Mouse (Mus musculus) embryonic facial prominence, embryonic 13.5 days (tissue): ENCODE measurements around the gene Pard3. TPM values are rescaled to one million over a fixed set of nuclear protein-coding genes. Genes with fewer than 3 reads are reported as not detected.

Source experiments
- ATAC-seq: fragments of 200-750 bp; cut with Nextera tagmentation; 2 replicates; pipeline ENCODE4 v1.8.0; 2017; ENCODE audit warnings: low read depth; ENCODE audit not compliant: insufficient number of reproducible peaks, insufficient read depth, low FRiP score, low TSS enrichment
- H3K27ac ChIP-seq: fragments of 300-500 bp; sonication (generic); 2 replicates; pipeline ENCODE4 v1.5.1; 2015; ENCODE audit warnings: moderate library complexity, mild to moderate bottlenecking, inconsistent platforms
- H3K27me3 ChIP-seq: fragments of 300-500 bp; sonication (generic); 2 replicates; pipeline ENCODE4 v1.6.1; 2015; ENCODE audit warnings: mild to moderate bottlenecking, inconsistent platforms
- H3K36me3 ChIP-seq: fragments of 300-500 bp; sonication (generic); 2 replicates; pipeline ENCODE4 v1.6.1; 2015; ENCODE audit warnings: mild to moderate bottlenecking, inconsistent platforms
- H3K4me1 ChIP-seq: fragments of 300-500 bp; sonication (generic); 2 replicates; pipeline ENCODE4 v1.6.1; 2015; ENCODE audit warnings: inconsistent platforms
- H3K4me2 ChIP-seq: fragments of 300-500 bp; sonication (generic); 2 replicates; pipeline ENCODE4 v1.6.1; 2015; ENCODE audit warnings: moderate library complexity, mild to moderate bottlenecking, inconsistent platforms
- H3K4me3 ChIP-seq: fragments of 300-500 bp; sonication (generic); 2 replicates; pipeline ENCODE4 v1.5.1; 2015; ENCODE audit warnings: mild to moderate bottlenecking, inconsistent platforms
- H3K9ac ChIP-seq: fragments of 300-500 bp; sonication (generic); 2 replicates; pipeline ENCODE4 v1.6.1; 2015; ENCODE audit warnings: mild to moderate bottlenecking, inconsistent platforms
- H3K9me3 ChIP-seq: fragments of 300-500 bp; sonication (generic); 2 replicates; pipeline ENCODE4 v1.6.1; 2016; ENCODE audit warnings: inconsistent platforms
- WGBS: fragments of 180-500 bp; shearing (Covaris S2); methylation state at CpG from one replicate; pipeline ENCODE4 v1.1.7; 2015; ENCODE audit warnings: mixed read lengths; 5-methylcytosine and 5-hydroxymethylcytosine counted together
- polyA plus RNA-seq: library from polyadenylated mRNA; unstranded; fragments of >200 nt; fragmentation: Nextera tagmentation; extraction: Ambion mirVana; gene quantifications from 2 replicates; pipeline ENCODE4 v1.2.1, GENCODE M21; 2015

Pard3 gene
- polyA plus RNA-seq, 1 experiment from 2014 or later = 35.6 TPM

DNA sequence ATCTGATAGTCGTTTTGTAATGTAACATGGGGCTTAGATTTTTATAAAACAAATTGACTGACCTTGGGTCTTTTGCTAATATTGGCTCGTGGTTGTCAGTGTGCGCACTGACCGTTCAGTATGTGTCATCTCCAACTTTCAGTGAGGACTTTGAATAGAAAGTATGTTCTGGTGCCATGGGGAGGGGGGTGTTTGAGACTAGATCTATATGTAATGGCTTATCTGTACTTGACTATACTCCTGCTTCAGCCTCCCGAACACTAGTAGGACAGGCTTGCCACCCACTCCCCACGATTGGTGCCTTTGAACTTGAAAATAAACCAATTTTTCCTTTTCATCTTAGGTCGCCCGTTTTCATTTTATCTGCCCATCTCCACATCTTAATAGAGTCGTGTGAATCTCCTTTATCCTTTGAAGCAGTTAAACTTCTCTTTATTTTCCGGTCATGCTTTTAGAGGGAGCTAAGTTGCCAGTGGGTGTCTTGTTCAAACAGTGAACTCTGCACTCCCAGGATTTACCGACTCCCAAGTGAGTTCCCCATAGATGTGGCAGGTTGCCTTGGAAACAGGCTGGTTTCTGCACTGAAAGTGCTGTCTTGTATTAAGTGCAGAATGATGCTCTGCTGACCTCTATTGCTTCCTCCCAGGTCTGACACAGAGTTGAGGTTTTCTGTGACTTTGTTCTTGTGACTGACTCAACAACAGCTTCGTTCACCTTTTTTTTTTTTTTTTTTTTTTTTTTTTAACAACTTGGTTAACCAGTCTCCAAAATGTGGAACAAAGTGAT, 204.7 kb downstream of the Pard3 start:
- H3K9ac ChIP-seq = no peak overlapping the region
- H3K4me1 ChIP-seq = peaks cover 14% of the 10 kb centered on the region; the same call in 1 of the 2 replicates
- no peaks in the 10 kb centered on the region for H3K9me3 ChIP-seq
- no peak overlapping the region for H3K27ac ChIP-seq
- ATAC-seq = no peak
- no peaks in the 10 kb centered on the region for H3K27me3 ChIP-seq
- H3K4me3 ChIP-seq = no peak overlapping the region
- no peak overlapping the region for H3K4me2 ChIP-seq
- H3K36me3 ChIP-seq = 0 out of 2 replicates have a peak, but pooled peaks cover 4% of the 10 kb centered on the region
- 60% methylated on average over 12 of the region's 12 CpGs for WGBS

DNA sequence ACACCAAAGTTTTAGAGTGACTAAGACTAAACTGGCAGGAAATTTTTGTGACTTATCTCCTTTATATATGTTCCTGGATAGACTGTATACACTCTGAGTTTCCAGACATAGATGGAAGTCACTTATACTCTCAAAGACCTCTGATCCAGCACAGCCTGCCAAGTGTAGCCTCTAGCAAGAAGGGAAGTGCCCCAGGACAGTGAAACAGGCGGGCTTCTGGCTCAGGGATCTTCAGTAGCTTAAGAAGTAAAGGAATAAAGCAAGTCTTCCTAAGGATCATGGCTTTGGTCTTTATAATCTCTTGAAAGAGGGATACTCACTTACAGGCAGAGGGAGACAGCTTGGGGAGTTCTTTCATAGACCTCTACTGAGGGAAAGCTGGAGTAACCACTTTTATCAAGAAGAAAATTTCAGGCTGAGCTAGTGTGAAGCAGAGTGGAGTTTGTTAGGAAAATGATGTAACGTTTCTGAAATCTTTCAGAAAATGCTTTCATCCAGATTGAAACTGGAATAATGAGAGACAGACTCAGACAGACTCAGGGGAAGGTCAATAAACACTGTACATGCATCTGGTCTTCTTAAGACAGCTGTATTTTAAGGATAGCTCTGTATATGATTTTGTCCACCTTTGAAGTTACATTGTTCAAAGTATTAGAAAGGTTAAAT, 205.5 kb downstream of the Pard3 start:
- H3K4me3 ChIP-seq = no peak overlapping the region
- H3K36me3 ChIP-seq = 0 out of 2 replicates have a peak, but pooled peaks cover 4% of the 10 kb centered on the region
- no peak for ATAC-seq
- peaks cover 11% of the 10 kb centered on the region; the same call in 1 of the 2 replicates for H3K4me1 ChIP-seq
- WGBS = 34% methylated on average over 2 of the region's 2 CpGs
- no peak overlapping the region for H3K27ac ChIP-seq
- no peaks in the 10 kb centered on the region for H3K27me3 ChIP-seq
- no peaks in the 10 kb centered on the region for H3K9me3 ChIP-seq
- H3K4me2 ChIP-seq = no peak overlapping the region
- H3K9ac ChIP-seq = no peak overlapping the region

DNA sequence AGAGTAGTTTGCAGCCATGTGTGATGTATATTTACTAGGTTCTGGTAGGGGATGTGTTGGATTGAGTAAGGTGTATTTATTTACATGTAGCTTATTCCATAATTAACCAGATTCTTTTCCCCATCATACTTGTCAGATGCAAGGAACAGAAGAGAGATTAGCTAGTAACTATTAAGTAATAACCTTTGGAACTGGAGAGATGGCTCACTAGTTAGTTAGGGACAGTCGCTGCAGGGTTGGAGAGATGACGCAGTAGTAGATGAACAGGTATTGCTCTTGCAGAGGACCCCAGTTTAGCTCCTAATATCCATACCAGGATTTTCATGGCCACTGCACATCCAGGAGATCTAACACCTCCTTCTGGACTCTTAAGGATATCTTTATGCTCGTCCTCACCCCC, 207.5 kb downstream of the Pard3 start:
- WGBS = 89% methylated on average over 3 of the region's 3 CpGs
- Histone ChIP-seq H3K9ac (no peak overlapping the region), H3K27me3 (no peaks in the 10 kb centered on the region), H3K9me3 (no peaks in the 10 kb centered on the region), H3K4me2 (no peak overlapping the region), H3K4me1 (peaks cover 11% of the 10 kb centered on the region; the same call in 1 of the 2 replicates), H3K36me3 (0 out of 2 replicates have a peak, but pooled peaks cover 4% of the 10 kb centered on the region), H3K27ac (no peak overlapping the region), H3K4me3 (no peak overlapping the region)
- ATAC-seq = no peak

DNA sequence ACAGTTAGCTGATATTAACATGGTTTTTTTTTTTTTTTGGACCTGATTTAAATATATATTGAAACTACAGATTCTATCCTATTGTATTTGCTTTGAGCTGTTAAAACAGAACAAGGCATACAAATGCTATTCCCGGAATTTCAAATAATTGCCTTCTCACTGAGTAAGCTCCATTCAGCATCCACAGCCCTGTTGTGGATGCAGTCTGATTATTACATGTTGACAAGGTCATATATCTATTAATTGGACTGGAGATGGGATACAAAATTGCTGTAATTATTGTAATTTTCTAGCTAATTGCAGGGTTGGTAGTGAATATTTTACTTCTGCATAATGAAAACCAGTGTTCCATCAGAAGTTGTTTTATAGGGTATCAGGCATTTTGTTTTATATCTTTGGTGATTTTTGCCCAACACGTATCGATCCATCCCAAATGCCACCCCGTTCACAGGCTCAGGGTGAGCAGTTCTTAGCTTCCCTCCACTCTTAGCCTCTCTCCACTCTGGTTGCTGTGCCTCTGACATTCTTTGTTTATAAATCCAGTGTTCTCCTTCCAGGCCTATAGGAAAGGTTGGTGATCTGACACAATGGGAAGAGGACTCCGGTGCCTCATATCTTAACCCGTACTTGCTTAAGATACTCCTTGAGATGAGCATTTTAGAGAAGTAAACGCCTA, 216.7 kb downstream of the Pard3 start:
- Histone ChIP-seq H3K4me1 (no peaks in the 10 kb centered on the region), H3K4me3 (no peak overlapping the region), H3K36me3 (peaks cover 14% of the 10 kb centered on the region; the same call in 1 of the 2 replicates), H3K9me3 (no peaks in the 10 kb centered on the region), H3K27me3 (no peaks in the 10 kb centered on the region), H3K4me2 (no peak overlapping the region), H3K27ac (no peak overlapping the region), H3K9ac (no peak overlapping the region)
- ATAC-seq = no peak
- 89% methylated on average over 7 of the region's 7 CpGs for WGBS

DNA sequence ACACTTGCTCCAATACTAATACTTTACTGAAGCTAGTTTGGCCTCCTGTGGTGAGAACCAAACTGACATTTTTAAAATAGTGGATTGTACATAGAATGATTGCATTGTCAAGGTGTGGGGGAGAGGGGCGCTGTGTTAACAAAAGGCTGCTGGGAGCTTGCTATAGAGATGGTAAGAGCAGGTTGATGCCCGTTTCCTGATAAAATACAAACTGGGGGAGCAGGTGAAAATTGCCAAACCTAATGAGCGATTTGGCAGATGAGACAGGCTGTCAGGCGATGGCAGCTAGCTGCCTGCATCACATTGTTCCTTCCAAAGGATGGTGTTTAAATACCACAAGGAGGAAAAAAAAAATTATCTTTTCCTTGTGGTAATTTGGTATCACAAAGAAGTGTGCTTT, 217.3 kb downstream of the Pard3 start:
- no peaks in the 10 kb centered on the region for H3K4me1 ChIP-seq
- no peak overlapping the region for H3K27ac ChIP-seq
- 91% methylated on average over 4 of the region's 4 CpGs for WGBS
- ATAC-seq = no peak
- peaks cover 14% of the 10 kb centered on the region; the same call in 1 of the 2 replicates for H3K36me3 ChIP-seq
- no peak overlapping the region for H3K9ac ChIP-seq
- H3K4me3 ChIP-seq = no peak overlapping the region
- no peaks in the 10 kb centered on the region for H3K27me3 ChIP-seq
- no peaks in the 10 kb centered on the region for H3K9me3 ChIP-seq
- H3K4me2 ChIP-seq = no peak overlapping the region

DNA sequence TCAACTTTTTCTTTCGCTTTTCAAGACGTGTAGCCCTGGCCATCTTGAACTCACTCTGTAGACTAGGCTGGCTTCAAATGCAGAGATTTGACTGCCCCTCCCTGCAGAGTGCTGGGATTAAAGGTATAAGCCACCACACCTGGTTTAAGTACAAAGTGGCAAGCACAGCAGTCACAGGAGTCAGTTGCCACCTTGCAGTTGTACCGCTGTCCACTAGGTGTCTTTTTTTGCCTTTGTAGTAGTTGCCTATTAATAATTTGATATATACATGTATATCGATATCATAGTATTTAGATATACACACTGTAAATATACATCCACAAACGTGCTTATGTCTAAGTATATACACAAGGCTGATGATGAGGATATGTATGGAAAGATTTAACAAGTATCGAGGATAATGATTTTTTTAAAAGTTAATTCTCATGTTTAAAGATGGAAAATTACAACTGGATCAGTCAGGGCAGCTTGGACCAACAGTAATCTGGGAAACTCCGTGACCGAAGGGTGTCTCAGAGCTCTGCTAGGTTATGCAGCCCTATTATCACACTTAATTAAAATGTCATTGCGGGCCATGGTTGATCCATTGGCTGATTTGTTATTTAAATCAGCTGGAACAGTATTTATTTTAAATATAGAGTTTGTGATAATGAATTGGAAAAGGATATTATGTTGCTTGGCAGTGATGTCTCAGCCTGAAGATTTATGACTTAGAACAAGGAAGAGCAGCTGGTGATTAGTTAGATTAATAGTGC, 220.9 kb downstream of the Pard3 start:
- peaks cover 5% of the 10 kb centered on the region; the same call in 1 of the 2 replicates for H3K4me1 ChIP-seq
- H3K27me3 ChIP-seq = no peaks in the 10 kb centered on the region
- WGBS = 88% methylated on average over 9 of the region's 9 CpGs
- ATAC-seq = no peak
- H3K36me3 ChIP-seq = no peaks in the 10 kb centered on the region
- H3K9ac ChIP-seq = no peak overlapping the region
- no peak overlapping the region for H3K4me3 ChIP-seq
- H3K9me3 ChIP-seq = no peaks in the 10 kb centered on the region
- H3K4me2 ChIP-seq = no peak overlapping the region
- no peak overlapping the region for H3K27ac ChIP-seq

DNA sequence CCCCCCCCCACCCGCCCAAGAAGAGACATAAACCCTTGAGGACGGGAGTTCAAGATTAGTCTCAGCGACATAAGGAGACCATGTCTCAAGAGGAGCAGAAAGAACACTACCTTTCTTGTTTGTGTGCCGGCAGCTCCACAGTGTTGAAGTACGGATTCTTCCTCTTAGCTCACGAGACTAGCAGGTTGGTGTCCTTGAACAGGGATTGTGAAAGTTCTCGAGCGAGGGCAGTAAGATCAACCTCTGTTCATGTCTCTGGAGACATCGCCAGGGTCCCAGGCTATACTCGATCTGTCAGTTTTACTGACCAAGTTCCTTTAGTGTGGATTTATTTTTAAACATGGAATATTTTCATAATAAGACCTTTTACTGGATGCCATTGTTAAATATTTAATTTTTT, 224.1 kb downstream of the Pard3 start:
- H3K4me2 ChIP-seq = no peak overlapping the region
- 87% methylated on average over 10 of the region's 10 CpGs for WGBS
- no peak for ATAC-seq
- H3K36me3 ChIP-seq = no peaks in the 10 kb centered on the region
- no peak overlapping the region for H3K4me3 ChIP-seq
- peaks cover 5% of the 10 kb centered on the region; the same call in 1 of the 2 replicates for H3K4me1 ChIP-seq
- no peaks in the 10 kb centered on the region for H3K27me3 ChIP-seq
- no peaks in the 10 kb centered on the region for H3K9me3 ChIP-seq
- no peak overlapping the region for H3K9ac ChIP-seq
- H3K27ac ChIP-seq = no peak overlapping the region

DNA sequence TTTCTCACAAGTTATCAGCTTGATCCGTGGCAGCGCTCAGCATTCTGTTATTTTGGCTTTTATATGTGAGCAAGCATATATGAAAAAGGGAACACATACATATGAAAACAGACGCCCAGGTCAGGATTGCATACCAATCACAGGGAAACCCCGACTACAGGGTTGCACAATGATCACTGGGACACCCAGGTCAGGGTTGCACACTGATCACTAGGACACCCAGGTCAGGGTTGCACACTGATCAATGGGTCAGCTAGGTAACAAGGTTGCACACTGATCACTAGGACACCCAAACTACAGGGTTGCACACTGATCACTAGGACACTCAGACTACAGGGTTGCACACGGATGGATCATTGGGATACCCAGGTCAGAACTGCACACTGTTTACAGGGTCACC, 228.6 kb downstream of the Pard3 start:
- ATAC-seq = no peak
- Histone ChIP-seq H3K27ac (no peak overlapping the region), H3K4me1 (no peaks in the 10 kb centered on the region)

DNA sequence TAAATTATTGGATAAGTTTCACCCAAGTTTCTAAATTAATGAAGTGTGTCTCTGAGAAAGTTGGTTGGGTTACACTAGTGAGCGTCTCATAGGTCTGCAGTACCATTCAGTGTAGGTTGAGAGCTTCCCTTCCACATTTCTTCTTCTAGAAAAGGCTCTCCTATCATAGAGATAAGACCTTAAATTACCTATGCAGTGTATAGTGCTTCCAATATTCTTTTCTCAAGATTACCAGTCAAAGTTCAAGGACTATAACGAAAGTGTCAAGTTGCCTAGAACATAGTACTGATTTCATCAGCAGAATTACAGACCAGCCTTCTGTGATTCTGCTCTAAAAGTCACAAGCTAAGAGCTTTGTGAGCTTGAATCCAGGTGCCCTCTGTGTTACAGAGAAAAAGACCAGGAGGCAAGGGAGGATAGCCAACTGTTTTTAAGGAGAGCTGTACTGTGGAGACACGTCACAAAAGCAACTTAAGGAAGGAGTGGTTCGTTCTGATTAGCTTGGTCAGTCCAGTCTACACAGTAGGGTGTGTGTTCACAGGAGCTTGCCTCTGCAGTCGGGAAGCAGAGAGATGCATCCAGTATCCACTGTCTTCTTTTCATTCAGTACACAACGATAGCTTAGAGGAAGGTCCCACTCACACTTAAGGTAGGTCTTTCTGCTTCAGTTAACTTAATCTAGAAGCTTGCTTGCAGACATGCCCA, 229.5 kb downstream of the Pard3 start:
- no peaks in the 10 kb centered on the region for H3K4me1 ChIP-seq
- H3K4me2 ChIP-seq = no peak overlapping the region
- H3K9me3 ChIP-seq = no peaks in the 10 kb centered on the region
- no peaks in the 10 kb centered on the region for H3K36me3 ChIP-seq
- no peak overlapping the region for H3K27ac ChIP-seq
- H3K27me3 ChIP-seq = no peaks in the 10 kb centered on the region
- no peak overlapping the region for H3K4me3 ChIP-seq
- ATAC-seq = no peak
- H3K9ac ChIP-seq = no peak overlapping the region
- WGBS = 63% methylated on average over 6 of the region's 6 CpGs

More for the DNA sequence above, 228.6 kb downstream of the Pard3 start:
- Histone ChIP-seq H3K27me3 (no peaks in the 10 kb centered on the region), H3K4me2 (no peak overlapping the region), H3K36me3 (no peaks in the 10 kb centered on the region), H3K9me3 (no peaks in the 10 kb centered on the region), H3K9ac (no peak overlapping the region), H3K4me3 (no peak overlapping the region)
- 90% methylated on average over 5 of the region's 5 CpGs for WGBS

DNA sequence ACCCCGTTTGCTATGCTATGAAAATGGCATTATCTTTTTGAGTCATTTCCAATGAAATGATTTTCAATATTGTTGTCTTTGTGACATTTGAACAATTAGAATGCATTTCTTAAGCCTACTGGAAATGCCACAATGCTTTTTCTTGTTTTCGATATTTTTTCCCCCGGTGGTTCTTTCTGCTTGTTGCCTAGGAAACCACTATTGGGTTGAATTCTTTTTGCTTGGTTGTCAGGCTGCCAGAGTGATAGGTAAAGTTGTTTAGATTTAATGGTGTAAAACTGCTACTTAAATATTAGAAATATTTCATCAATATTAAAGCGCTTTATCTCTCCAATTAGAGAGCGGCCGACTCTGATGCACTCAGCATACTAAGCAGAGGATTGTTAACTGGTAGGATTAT, 230.4 kb downstream of the Pard3 start:
- H3K4me3 ChIP-seq = no peak overlapping the region
- WGBS = 90% methylated on average over 6 of the region's 6 CpGs
- no peak for ATAC-seq
- H3K4me2 ChIP-seq = no peak overlapping the region
- no peaks in the 10 kb centered on the region for H3K36me3 ChIP-seq
- no peak overlapping the region for H3K9ac ChIP-seq
- no peaks in the 10 kb centered on the region for H3K4me1 ChIP-seq
- H3K27ac ChIP-seq = no peak overlapping the region
- H3K27me3 ChIP-seq = no peaks in the 10 kb centered on the region
- no peaks in the 10 kb centered on the region for H3K9me3 ChIP-seq

DNA sequence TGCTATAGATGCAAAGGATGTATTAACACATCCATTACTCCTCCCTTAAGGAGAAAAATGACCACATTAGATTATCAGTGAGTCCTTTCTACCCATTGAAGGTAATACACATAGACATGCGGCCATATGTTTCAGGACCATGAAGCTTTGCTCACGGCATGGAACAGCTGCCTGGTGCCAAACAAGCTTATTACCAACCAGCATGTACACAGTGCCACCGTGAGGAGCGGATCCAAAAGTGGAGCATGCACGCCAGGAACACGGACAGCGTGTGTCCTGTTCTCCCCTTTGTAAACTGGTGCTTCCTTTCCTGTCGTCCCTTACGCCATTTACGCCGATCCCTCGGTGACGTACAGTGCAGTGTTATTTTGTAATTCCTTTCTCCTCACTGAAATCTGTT, 232.2 kb downstream of the Pard3 start:
- ATAC-seq = no peak
- Histone ChIP-seq H3K4me3 (no peak overlapping the region), H3K4me2 (no peak overlapping the region), H3K27ac (no peak overlapping the region), H3K4me1 (peaks cover under 1% of the 10 kb centered on the region; the same call in 1 of the 2 replicates), H3K27me3 (no peaks in the 10 kb centered on the region), H3K36me3 (no peaks in the 10 kb centered on the region), H3K9ac (no peak overlapping the region), H3K9me3 (no peaks in the 10 kb centered on the region)
- WGBS = 92% methylated on average over 13 of the region's 13 CpGs
